Mouse (Mus musculus): ENCODE data around the gene Dmwd.

Gene Dmwd

GRCm38 (mm10) chr7:19075723-19076585 is at the start of gene Dmwd:
Dmwd (plus strand) TSS chr7:19076227.
- peak; percentile 97 to 98 for DNase-seq (ENCODE audit: inconsistent age in 2 of 2, low spot score in 1 of 2)

- no peak for DNase-seq (ENCODE audit: inconsistent age in 2 of 2, low spot score in 1 of 2)
Measured at GRCm38 (mm10) chr7:19028067-19028466, 48.0 kb upstream of the Dmwd start.

GRCm38 (mm10) chr7:19029084-19029653 is 46.9 kb upstream of the Dmwd start:
- DNase-seq (ENCODE audit: inconsistent age in 2 of 2, low spot score in 1 of 2), result peak in 1 of 2 experiments; percentile 79

- DNase-seq (ENCODE audit: inconsistent age in 2 of 2, low spot score in 1 of 2), result no peak
Measured at GRCm38 (mm10) chr7:19031641-19032040, 44.4 kb upstream of the Dmwd start.

- peak; percentile 60 to 81 for DNase-seq (ENCODE audit: inconsistent age in 2 of 2, low spot score in 1 of 2)
Measured at GRCm38 (mm10) chr7:19044616-19045015, 31.4 kb upstream of the Dmwd start.

- peak; percentile 91 to 92 for DNase-seq (ENCODE audit: inconsistent age in 2 of 2, low spot score in 1 of 2)
Measured at GRCm38 (mm10) chr7:19046286-19047069, 29.5 kb upstream of the Dmwd start.

- DNase-seq (ENCODE audit: inconsistent age in 2 of 2, low spot score in 1 of 2), result no peak
Measured at GRCm38 (mm10) chr7:19048006-19048527, 28.0 kb upstream of the Dmwd start.

- DNase-seq (ENCODE audit: inconsistent age in 2 of 2, low spot score in 1 of 2), result no peak
Measured at GRCm38 (mm10) chr7:19049252-19049651, 26.8 kb upstream of the Dmwd start.

- no peak for DNase-seq (ENCODE audit: inconsistent age in 2 of 2, low spot score in 1 of 2)
Measured at GRCm38 (mm10) chr7:19050172-19050571, 25.9 kb upstream of the Dmwd start.

GRCm38 (mm10) chr7:19051161-19051560 is 24.9 kb upstream of the Dmwd start:
- no peak for DNase-seq (ENCODE audit: inconsistent age in 2 of 2, low spot score in 1 of 2)

- DNase-seq (ENCODE audit: inconsistent age in 2 of 2, low spot score in 1 of 2), result no peak
Measured at GRCm38 (mm10) chr7:19052345-19053135, 23.5 kb upstream of the Dmwd start.

- no peak for DNase-seq (ENCODE audit: inconsistent age in 2 of 2, low spot score in 1 of 2)
Measured at GRCm38 (mm10) chr7:19053136-19053532, 22.9 kb upstream of the Dmwd start.

- peak in 1 of 2 experiments; percentile 67 for DNase-seq (ENCODE audit: inconsistent age in 2 of 2, low spot score in 1 of 2)
Measured at GRCm38 (mm10) chr7:19054047-19054776, 21.8 kb upstream of the Dmwd start, which contains the start of gene Rsph6a. Rsph6a (plus strand) TSS chr7:19054690.

- no peak for DNase-seq (ENCODE audit: inconsistent age in 2 of 2, low spot score in 1 of 2)
Measured at GRCm38 (mm10) chr7:19054777-19055076, 21.3 kb upstream of the Dmwd start.

GRCm38 (mm10) chr7:19055108-19055507 is 20.9 kb upstream of the Dmwd start:
- peak in 1 of 2 experiments; percentile 24 for DNase-seq (ENCODE audit: inconsistent age in 2 of 2, low spot score in 1 of 2)

- no peak for DNase-seq (ENCODE audit: inconsistent age in 2 of 2, low spot score in 1 of 2)
Measured at GRCm38 (mm10) chr7:19057405-19057804, 18.6 kb upstream of the Dmwd start.

GRCm38 (mm10) chr7:19065896-19066295 is 10.1 kb upstream of the Dmwd start:
- no peak for DNase-seq (ENCODE audit: inconsistent age in 2 of 2, low spot score in 1 of 2)

GRCm38 (mm10) chr7:19067063-19067462 is 9.0 kb upstream of the Dmwd start:
- no peak for DNase-seq (ENCODE audit: inconsistent age in 2 of 2, low spot score in 1 of 2)

- DNase-seq (ENCODE audit: inconsistent age in 2 of 2, low spot score in 1 of 2), result peak; percentile 5 to 28
Measured at GRCm38 (mm10) chr7:19067935-19068334, 8.1 kb upstream of the Dmwd start.

GRCm38 (mm10) chr7:19068707-19069106 is 7.3 kb upstream of the Dmwd start:
- DNase-seq (ENCODE audit: inconsistent age in 2 of 2, low spot score in 1 of 2), result peak; percentile 64 to 91
